Mouse (Mus musculus) heart, adult 2 months (tissue): Measurements from ENCODE around the gene Vrk2.

Experiments
- CTCF ChIP-seq: fragments of 200-600 bp; IDR thresholded peaks from 2 replicates; pipeline ENCODE4 v1.8.1; 2022; ENCODE audit warnings: antibody characterized with exemption, mild to moderate bottlenecking, moderate library complexity
- POLR2A ChIP-seq: fragments of 200-500 bp; IDR thresholded peaks from 2 replicates; pipeline ENCODE4 v1.6.1; 2011; ENCODE audit warnings: mild to moderate bottlenecking, low read depth, low read length, control low read depth; ENCODE audit not compliant: insufficient read depth

DNA sequence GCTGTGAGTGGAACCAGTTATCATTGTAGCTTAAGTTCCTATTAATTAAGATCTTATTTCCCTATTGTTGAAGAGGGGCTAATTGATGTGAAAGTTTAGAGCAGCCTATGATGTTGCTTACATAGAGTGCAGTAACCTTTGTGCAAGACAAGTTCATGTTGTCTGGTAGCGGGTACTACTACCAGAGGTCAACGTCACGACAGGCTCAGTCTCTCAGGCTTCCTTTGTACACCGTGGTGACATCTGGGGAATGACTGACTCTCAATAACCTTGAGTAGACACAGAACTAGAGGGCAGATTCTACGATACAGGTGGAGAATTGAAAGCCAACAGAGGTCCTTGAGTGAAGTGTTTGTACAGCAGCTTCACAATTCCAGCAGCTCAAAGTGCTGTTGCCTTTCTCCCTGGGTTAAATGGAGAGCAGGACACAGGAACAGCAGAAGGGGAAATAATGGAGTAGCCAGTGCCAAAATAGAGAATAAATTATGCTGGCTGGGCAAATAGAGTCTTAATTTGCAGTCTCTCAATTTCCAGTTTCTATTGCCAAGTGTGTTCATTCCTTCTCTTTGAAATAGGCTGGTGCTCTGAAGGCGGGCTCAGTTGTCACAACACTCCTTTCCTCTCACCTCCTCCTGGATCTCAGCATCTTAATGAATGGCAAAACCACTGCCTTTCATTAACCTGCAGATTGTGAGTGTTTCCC, 116.6 kb downstream of the Vrk2 start:
- TF ChIP-seq CTCF = no peak
- TF ChIP-seq POLR2A = no peak
